Mouse (Mus musculus): ENCODE results near the gene Cep41. TPM values are rescaled to one million over a fixed set of nuclear protein-coding genes. Genes with fewer than 3 reads are reported as not detected.

Cep41 gene
- polyA plus RNA-seq, 1 experiment from 2014 or later: 14.3 TPM

DNA sequence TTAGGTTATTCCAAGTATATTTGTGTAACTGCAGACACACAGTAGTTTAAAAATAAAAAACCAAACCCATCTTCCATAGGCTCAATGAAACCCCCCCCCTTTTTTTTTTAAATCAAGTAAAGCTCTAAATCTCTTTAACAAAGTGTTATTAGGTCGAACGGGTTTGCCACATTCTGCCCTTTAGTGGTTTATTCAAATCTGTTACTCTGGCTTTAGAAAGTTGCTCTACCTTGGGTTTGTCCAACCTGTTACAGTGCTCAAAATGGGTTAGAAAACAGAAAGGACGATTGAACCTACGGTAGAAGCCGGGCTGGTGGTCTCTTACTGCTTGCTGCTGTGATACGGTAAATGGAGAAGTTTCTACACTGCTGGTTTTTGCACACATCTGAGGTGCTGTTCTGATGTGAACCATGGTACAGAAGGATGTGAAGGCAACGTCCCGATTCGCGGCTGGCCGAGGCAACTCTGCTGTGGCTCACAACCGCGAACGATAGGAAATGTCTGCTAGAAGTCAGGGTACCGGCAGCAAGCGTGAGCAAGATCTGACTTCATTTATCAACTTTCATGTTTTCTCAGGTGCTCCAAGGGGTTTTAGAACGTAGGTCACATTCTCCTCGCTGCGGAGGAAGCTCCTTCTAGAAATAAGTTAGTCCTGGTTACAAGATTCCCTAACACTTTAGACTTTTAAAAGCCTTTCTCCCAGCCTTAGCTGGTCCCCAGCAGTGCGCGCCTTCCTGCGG, 41.6 kb upstream of the Cep41 start:
- Histone ChIP-seq H3K9me3 (ENCODE audit: control insufficient read depth, low read length) (peaks cover 25% of the 10 kb centered on the region), H3K9ac (ENCODE audit: low read depth, low read length) (0 out of 2 replicates have a peak overlapping the region, but pooled peaks have one; percentile 6), H3K27ac (ENCODE audit: low read depth, low read length) (peak overlapping the region; percentile 47; the same call in 1 of the 2 replicates), H3K4me3 (ENCODE audit: low read depth, low read length) (peak overlapping the region; percentile 7; the same call in 1 of the 2 replicates), H3K36me3 (ENCODE audit: control insufficient read depth, insufficient read depth, low read length) (no peaks in the 10 kb centered on the region), H3K4me2 (peak overlapping the region; percentile 36), H3K27me3 (replicated peaks; ENCODE audit: control insufficient read depth, insufficient read depth, low read length) (peaks cover 55% of the 10 kb centered on the region), H3K4me1 (replicated peaks; ENCODE audit: control insufficient read depth, insufficient read depth, low read length) (0 out of 2 replicates have a peak, but pooled peaks cover 2% of the 10 kb centered on the region)
- no peak for ATAC-seq (replicated peaks; ENCODE audit: low FRiP score)
- no peak for DNase-seq (ENCODE audit: low spot score)
- 54% methylated on average over 22 of the region's 22 CpGs for WGBS

DNA sequence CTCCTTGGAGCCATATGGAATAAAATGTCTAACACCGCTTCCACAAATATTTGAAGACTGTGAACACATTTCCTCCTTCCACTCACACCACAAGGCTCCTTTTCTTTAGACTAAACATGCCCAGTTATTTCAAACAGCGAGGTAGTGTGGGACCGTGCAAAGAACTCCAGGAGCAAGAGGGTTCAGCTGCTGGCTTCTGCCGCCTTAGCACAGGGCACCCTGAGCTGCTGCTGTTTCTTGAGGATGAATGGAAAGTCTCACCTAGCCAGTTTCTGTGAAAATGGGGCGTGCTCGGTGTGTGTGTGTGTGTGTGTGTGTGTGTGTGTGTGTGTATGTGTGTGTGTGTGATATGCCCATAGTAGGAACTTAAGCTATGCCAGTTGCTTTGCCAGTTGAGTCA, 40.9 kb upstream of the Cep41 start:
- WGBS: 68% methylated on average over 6 of the region's 6 CpGs
- no peak overlapping the region for H3K4me3 ChIP-seq (ENCODE audit: low read depth, low read length)
- peaks cover 53% of the 10 kb centered on the region for H3K27me3 ChIP-seq (replicated peaks; ENCODE audit: control insufficient read depth, insufficient read depth, low read length)
- H3K9ac ChIP-seq (ENCODE audit: low read depth, low read length): no peak overlapping the region
- H3K27ac ChIP-seq (ENCODE audit: low read depth, low read length): no peak overlapping the region
- ATAC-seq (replicated peaks; ENCODE audit: low FRiP score): no peak
- no peak for DNase-seq (ENCODE audit: low spot score)
- H3K4me1 ChIP-seq (replicated peaks; ENCODE audit: control insufficient read depth, insufficient read depth, low read length): 0 out of 2 replicates have a peak, but pooled peaks cover 2% of the 10 kb centered on the region
- H3K9me3 ChIP-seq (ENCODE audit: control insufficient read depth, low read length): peaks cover 25% of the 10 kb centered on the region
- H3K4me2 ChIP-seq: no peak overlapping the region
- H3K36me3 ChIP-seq (ENCODE audit: control insufficient read depth, insufficient read depth, low read length): no peaks in the 10 kb centered on the region

DNA sequence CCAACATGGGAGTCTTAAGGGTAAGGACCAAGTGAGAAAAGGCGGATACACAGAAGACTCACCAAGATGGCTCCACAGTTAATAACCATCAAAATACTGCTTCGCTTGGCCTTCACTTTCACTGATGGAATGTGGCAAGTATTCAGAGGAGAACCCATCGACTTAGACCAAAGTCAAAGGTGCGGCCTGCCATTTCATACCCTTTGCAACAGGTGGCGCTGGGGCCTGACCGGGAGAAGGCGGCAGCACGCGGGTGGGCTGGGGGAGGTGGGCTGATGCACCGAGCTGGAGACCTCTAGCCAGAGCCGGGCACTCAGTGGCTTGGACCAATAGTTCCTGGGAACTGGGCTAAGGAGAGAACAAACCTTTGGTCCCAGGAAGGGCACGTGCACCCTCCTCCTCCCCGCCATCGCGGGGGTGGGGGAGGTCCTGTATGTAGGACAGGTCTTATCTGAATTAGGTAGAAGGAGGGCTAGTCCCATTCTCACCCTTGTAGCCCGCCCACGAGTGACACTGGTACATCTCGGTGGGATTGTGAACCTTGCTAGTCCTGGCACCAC, 39.1 kb upstream of the Cep41 start:
- Histone ChIP-seq H3K4me3 (ENCODE audit: low read depth, low read length) (no peak overlapping the region), H3K27ac (ENCODE audit: low read depth, low read length) (no peak overlapping the region; the same call in 1 of the 2 replicates), H3K36me3 (ENCODE audit: control insufficient read depth, insufficient read depth, low read length) (no peaks in the 10 kb centered on the region), H3K27me3 (replicated peaks; ENCODE audit: control insufficient read depth, insufficient read depth, low read length) (peaks cover 35% of the 10 kb centered on the region), H3K4me1 (replicated peaks; ENCODE audit: control insufficient read depth, insufficient read depth, low read length) (0 out of 2 replicates have a peak, but pooled peaks cover 2% of the 10 kb centered on the region), H3K9ac (ENCODE audit: low read depth, low read length) (no peak overlapping the region), H3K4me2 (no peak overlapping the region), H3K9me3 (ENCODE audit: control insufficient read depth, low read length) (peaks cover 15% of the 10 kb centered on the region)
- ATAC-seq (replicated peaks; ENCODE audit: low FRiP score) (no peak), DNase-seq (ENCODE audit: low spot score) (no peak)
- WGBS: 57% methylated on average over 18 of the region's 18 CpGs

DNA sequence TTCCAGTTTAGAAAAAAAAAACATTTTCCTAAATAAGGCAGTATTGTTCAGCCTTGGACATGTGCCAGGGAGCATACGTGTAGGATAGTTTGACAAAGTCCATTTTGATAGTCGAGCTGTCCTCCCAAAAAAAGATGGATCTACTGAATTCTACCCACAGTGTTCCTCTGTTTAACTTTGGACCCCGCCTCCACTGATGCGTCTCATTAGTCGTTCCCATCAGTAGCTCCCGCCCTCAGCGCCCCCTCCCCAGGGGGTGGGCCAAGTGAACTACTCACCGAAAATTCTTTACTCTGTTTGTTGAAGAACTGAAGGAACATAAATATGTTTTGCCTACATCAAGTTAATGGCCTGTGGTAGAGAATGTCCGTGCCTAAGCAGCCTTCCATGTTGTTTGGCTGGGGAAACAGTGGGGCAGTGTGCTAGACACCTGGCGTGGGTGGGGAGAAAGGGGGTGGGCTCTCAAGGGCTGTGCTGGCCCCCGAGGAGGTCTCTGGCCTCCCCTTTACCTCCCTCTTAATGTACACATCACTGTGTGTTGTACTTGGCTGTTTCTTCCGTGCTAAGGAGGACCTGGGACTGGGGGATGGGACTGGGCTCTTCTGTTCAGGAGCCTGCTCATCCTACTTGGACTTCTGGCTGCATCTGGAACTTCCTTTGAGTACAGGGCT, 36.9 kb upstream of the Cep41 start:
- Histone ChIP-seq H3K27me3 (replicated peaks; ENCODE audit: control insufficient read depth, insufficient read depth, low read length) (peaks cover 22% of the 10 kb centered on the region), H3K9me3 (ENCODE audit: control insufficient read depth, low read length) (peaks cover 2% of the 10 kb centered on the region; the same call in 1 of the 2 replicates), H3K9ac (ENCODE audit: low read depth, low read length) (no peak overlapping the region), H3K4me2 (no peak overlapping the region), H3K4me1 (replicated peaks; ENCODE audit: control insufficient read depth, insufficient read depth, low read length) (0 out of 2 replicates have a peak, but pooled peaks cover 2% of the 10 kb centered on the region), H3K36me3 (ENCODE audit: control insufficient read depth, insufficient read depth, low read length) (no peaks in the 10 kb centered on the region), H3K4me3 (ENCODE audit: low read depth, low read length) (no peak overlapping the region), H3K27ac (ENCODE audit: low read depth, low read length) (no peak overlapping the region)
- WGBS: 59% methylated on average over 12 of the region's 12 CpGs
- DNase-seq (ENCODE audit: low spot score) (no peak), ATAC-seq (replicated peaks; ENCODE audit: low FRiP score) (no peak)

DNA sequence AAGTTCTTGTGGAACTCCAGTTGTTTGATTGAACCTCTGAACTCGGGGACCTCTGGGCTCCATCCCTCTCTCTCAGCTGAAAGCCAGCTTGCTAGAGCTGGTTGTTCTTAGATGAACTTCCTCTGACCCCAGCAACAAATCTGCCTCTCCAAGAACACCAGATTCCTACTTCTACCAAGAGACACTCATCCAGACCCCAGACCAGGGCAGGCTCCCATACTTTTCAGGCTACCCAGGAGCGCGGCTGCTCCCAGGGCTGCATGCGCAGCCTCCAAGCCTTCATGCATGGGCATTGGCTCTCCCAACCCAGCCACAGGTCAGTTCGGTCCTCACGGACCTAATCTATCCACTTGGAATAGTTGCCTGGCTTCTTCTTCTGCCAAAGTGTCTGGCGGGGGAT, 29.8 kb upstream of the Cep41 start, which contains the start of gene Mest:
Mest (plus strand) TSS at position 217 of the 400 bp plus-strand sequence.
- H3K27ac ChIP-seq (ENCODE audit: low read depth, low read length): no peak within 1 kb of the TSS
- H3K4me3 ChIP-seq (ENCODE audit: low read depth, low read length): no peak within 1 kb of the TSS
- no peak for ATAC-seq (replicated peaks; ENCODE audit: low FRiP score)
- no peaks in the 10 kb centered on the region for H3K36me3 ChIP-seq (ENCODE audit: control insufficient read depth, insufficient read depth, low read length)
- H3K27me3 ChIP-seq (replicated peaks; ENCODE audit: control insufficient read depth, insufficient read depth, low read length): no peaks in the 10 kb centered on the region
- H3K9ac ChIP-seq (ENCODE audit: low read depth, low read length): no peak within 1 kb of the TSS
- no peak for DNase-seq (ENCODE audit: low spot score)
- no peaks in the 10 kb centered on the region for H3K9me3 ChIP-seq (ENCODE audit: control insufficient read depth, low read length)
- H3K4me2 ChIP-seq: no peak within 1 kb of the TSS
- WGBS: 68% methylated on average over 7 of the region's 7 CpGs
- H3K4me1 ChIP-seq (replicated peaks; ENCODE audit: control insufficient read depth, insufficient read depth, low read length): peaks cover 3% of the 10 kb centered on the region; the same call in 1 of the 2 replicates

DNA sequence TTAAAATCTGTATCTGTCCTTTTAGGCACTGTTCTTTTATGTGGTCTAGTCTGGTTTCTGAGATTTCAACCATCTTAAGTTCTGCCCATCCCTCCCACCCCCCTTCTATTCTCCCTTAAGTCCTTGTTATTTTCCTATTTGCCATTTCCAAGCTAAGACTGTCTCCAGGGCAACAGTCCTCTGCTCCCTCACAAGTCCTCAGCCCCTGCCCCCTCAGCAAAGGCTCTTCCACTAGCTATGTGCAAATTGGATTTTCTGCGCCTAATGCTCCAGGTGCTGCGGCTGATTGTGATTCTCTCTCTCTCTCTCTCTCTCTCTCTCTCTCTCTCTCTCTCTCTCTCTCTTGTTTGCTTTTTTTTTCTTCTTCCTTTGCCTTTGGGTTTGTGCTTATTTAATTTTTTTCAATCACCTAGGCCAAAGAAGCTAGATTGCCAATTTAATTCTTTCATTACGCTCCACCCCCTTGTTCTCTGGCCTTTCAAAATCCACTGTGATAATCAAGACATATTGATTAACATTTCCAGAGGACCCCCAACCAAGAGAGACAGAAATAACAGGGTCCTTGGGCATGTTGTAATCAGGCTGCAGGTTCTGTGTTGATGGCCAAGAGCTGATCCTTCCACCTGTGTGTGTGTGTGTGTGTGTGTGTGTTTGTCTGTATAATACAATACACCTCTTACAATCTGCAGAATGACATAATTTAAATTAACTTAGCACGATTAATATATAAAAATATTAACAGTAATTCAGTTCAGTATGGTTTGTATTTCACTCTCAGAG, 29.0 kb upstream of the Cep41 start:
- Histone ChIP-seq H3K4me1 (replicated peaks; ENCODE audit: control insufficient read depth, insufficient read depth, low read length) (peaks cover 3% of the 10 kb centered on the region; the same call in 1 of the 2 replicates), H3K4me2 (no peak overlapping the region), H3K9me3 (ENCODE audit: control insufficient read depth, low read length) (no peaks in the 10 kb centered on the region), H3K4me3 (ENCODE audit: low read depth, low read length) (no peak overlapping the region), H3K27me3 (replicated peaks; ENCODE audit: control insufficient read depth, insufficient read depth, low read length) (no peaks in the 10 kb centered on the region), H3K27ac (ENCODE audit: low read depth, low read length) (no peak overlapping the region), H3K9ac (ENCODE audit: low read depth, low read length) (no peak overlapping the region), H3K36me3 (ENCODE audit: control insufficient read depth, insufficient read depth, low read length) (no peaks in the 10 kb centered on the region)
- ATAC-seq (replicated peaks; ENCODE audit: low FRiP score) (no peak), DNase-seq (ENCODE audit: low spot score) (no peak)
- 69% methylated on average over 4 of the region's 4 CpGs for WGBS

DNA sequence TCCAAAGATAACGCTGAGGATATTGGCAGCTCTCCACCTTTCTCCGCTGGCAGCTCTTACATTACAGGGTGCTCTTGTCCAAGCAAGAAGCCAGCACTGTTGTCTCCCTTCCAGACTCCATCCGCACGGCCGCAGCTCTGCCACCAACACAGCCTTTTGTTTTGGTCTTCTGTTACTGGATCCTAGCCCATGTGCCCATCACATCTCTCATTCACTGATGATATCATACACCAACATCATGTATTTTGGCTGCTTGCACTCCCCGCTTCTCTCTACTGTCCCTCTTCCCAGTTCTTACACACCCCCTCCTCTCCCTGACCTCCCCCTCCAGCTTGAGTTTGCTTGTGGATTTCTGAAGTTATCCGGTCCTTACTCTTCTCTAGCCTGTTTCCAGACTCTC, 23.2 kb upstream of the Cep41 start:
- Histone ChIP-seq H3K9me3 (ENCODE audit: control insufficient read depth, low read length) (no peaks in the 10 kb centered on the region), H3K27ac (ENCODE audit: low read depth, low read length) (no peak overlapping the region), H3K4me2 (no peak overlapping the region), H3K36me3 (ENCODE audit: control insufficient read depth, insufficient read depth, low read length) (no peaks in the 10 kb centered on the region), H3K9ac (ENCODE audit: low read depth, low read length) (no peak overlapping the region), H3K4me1 (replicated peaks; ENCODE audit: control insufficient read depth, insufficient read depth, low read length) (peaks cover 18% of the 10 kb centered on the region), H3K27me3 (replicated peaks; ENCODE audit: control insufficient read depth, insufficient read depth, low read length) (no peaks in the 10 kb centered on the region), H3K4me3 (ENCODE audit: low read depth, low read length) (no peak overlapping the region)
- ATAC-seq (replicated peaks; ENCODE audit: low FRiP score): no peak
- WGBS: 89% methylated on average over 7 of the region's 7 CpGs
- no peak for DNase-seq (ENCODE audit: low spot score)

DNA sequence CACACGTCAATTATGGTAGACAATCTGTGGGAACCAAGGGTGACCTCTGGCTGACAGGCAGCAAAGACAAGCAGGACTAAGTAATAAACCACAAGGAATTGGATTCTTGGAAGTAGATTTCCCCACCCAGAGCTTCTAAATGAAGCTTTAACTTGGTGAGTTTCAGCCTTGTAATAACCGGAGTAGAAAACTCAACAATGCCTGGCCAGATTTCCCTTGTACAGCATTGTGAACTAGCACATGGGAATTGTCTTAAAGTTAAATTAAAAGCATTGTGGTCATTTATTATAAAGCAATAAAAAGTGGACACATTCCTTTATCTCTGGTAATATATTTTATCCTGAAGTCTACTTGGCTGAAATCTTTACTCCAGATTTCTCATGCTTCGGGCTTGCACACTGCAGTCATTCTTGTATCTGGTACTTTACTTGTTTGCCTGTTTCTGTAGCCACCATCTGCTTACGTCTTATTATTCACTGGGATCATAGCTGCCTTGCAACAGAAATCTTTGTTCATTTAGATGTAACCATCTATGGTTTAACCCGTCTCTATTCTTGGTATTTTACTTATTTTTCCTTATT, 21.4 kb upstream of the Cep41 start:
- H3K9me3 ChIP-seq (ENCODE audit: control insufficient read depth, low read length): no peaks in the 10 kb centered on the region
- no peak overlapping the region for H3K9ac ChIP-seq (ENCODE audit: low read depth, low read length)
- no peak for ATAC-seq (replicated peaks; ENCODE audit: low FRiP score)
- no peak overlapping the region; the same call in 1 of the 2 replicates for H3K27ac ChIP-seq (ENCODE audit: low read depth, low read length)
- H3K4me3 ChIP-seq (ENCODE audit: low read depth, low read length): no peak overlapping the region
- 83% methylated on average over 5 of the region's 5 CpGs for WGBS
- no peaks in the 10 kb centered on the region for H3K27me3 ChIP-seq (replicated peaks; ENCODE audit: control insufficient read depth, insufficient read depth, low read length)
- no peaks in the 10 kb centered on the region for H3K36me3 ChIP-seq (ENCODE audit: control insufficient read depth, insufficient read depth, low read length)
- H3K4me2 ChIP-seq: no peak overlapping the region
- DNase-seq (ENCODE audit: low spot score): no peak
- peaks cover 27% of the 10 kb centered on the region for H3K4me1 ChIP-seq (replicated peaks; ENCODE audit: control insufficient read depth, insufficient read depth, low read length)
